Mouse (Mus musculus) spleen, adult 2 months (tissue): Measurements from ENCODE around the gene Arhgef10l.

Experiments
- CTCF ChIP-seq: fragments of 200-500 bp; IDR thresholded peaks from 2 replicates; pipeline ENCODE4 v1.5.1; 2011; ENCODE audit warnings: mild to moderate bottlenecking, inconsistent platforms; ENCODE audit not compliant: insufficient read depth, insufficient read length, insufficient replicate concordance; ENCODE audit errors: extremely low read depth
- POLR2A ChIP-seq: fragments of 200-500 bp; IDR thresholded peaks from 2 replicates; pipeline ENCODE4 v1.6.1; 2011; ENCODE audit warnings: low read depth, low read length, inconsistent platforms

DNA sequence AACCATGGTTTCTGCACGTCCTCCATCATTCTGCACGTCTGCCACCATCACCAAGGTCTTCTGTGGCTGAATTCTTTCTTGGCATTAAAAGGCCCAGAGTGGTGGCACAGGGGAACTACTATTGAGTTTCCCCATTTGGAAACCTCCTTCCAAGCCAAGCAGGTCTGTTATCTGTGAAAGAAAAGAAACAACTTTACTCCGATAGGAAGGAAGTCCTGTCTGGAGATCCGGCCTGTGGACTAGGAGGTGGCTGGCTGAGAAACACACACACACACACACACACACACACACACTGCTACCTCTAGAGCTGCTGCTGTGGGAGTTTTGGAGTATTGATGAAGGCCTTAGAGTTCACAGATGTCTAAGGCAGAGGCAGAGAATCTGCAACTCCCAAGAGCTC is 27.7 kb upstream of the Arhgef10l start:
- TF ChIP-seq POLR2A, result no peak
- no peak for TF ChIP-seq CTCF
